Mouse (Mus musculus): Measurements from ENCODE around the gene Ggta1. TPM values are rescaled to one million over a fixed set of nuclear protein-coding genes. Genes with fewer than 3 reads are reported as not detected.
A peak's percentile ranks its signal among the peaks of the same experiment; 100 is the strongest.
"Not testable (repeated sequence)": the region's sequence is repeated elsewhere in the genome, so short reads cannot be mapped to it uniquely, and the experiment has no call there.

The Ggta1 gene
- polyA plus RNA-seq, 1 experiment from 2014 or later: 4.9 TPM

- Histone ChIP-seq H3K4me3 (replicated peaks) (no peak overlapping the region), H3K27me3 (peaks cover 30% of the 10 kb centered on the region), H3K27ac (no peak overlapping the region), H3K9me3 (no peaks in the 10 kb centered on the region), H3K4me2 (no peak overlapping the region), H3K9ac (no peak overlapping the region), H3K36me3 (replicated peaks) (no peaks in the 10 kb centered on the region), H3K4me1 (peaks cover 35% of the 10 kb centered on the region)
- ATAC-seq (ENCODE audit: low FRiP score): no peak
Observed at GRCm38 (mm10) chr2:35465677-35466076, 2.6 kb upstream of the Ggta1 start.

GRCm38 (mm10) chr2:35464548-35464947 lies 1.5 kb upstream of the Ggta1 start:
- Histone ChIP-seq H3K36me3 (replicated peaks) (no peaks in the 10 kb centered on the region), H3K4me3 (replicated peaks) (no peak overlapping the region), H3K9ac (no peak overlapping the region), H3K4me1 (peaks cover 35% of the 10 kb centered on the region), H3K9me3 (no peaks in the 10 kb centered on the region), H3K4me2 (no peak overlapping the region), H3K27me3 (peaks cover 38% of the 10 kb centered on the region), H3K27ac (no peak overlapping the region)
- ATAC-seq (ENCODE audit: low FRiP score): no peak
- WGBS: 18% methylated on average over 3 of the region's 3 CpGs

GRCm38 (mm10) chr2:35464089-35464534 lies 1.1 kb upstream of the Ggta1 start:
- Histone ChIP-seq H3K4me1 (peaks cover 35% of the 10 kb centered on the region), H3K36me3 (replicated peaks) (no peaks in the 10 kb centered on the region), H3K27me3 (peaks cover 38% of the 10 kb centered on the region), H3K27ac (no peak overlapping the region), H3K9ac (no peak overlapping the region), H3K9me3 (no peaks in the 10 kb centered on the region), H3K4me2 (no peak overlapping the region), H3K4me3 (replicated peaks) (no peak overlapping the region)
- no peak for ATAC-seq (ENCODE audit: low FRiP score)
- 61% methylated on average over 7 of the region's 7 CpGs for WGBS

GRCm38 (mm10) chr2:35463372-35464088 lies 499 bp upstream of the Ggta1 start:
- ATAC-seq (ENCODE audit: low FRiP score): peak; percentile 65; the same call in 1 of the 2 replicates
- peak overlapping the region; percentile 24; the same call in 1 of the 2 replicates for H3K4me2 ChIP-seq
- no peak overlapping the region for H3K4me3 ChIP-seq (replicated peaks)
- H3K27me3 ChIP-seq: peaks cover 38% of the 10 kb centered on the region
- H3K9ac ChIP-seq: no peak overlapping the region
- peaks cover 35% of the 10 kb centered on the region for H3K4me1 ChIP-seq
- H3K36me3 ChIP-seq (replicated peaks): no peaks in the 10 kb centered on the region
- no peaks in the 10 kb centered on the region for H3K9me3 ChIP-seq
- no peak overlapping the region for H3K27ac ChIP-seq
- WGBS: 15% methylated on average over 19 of the region's 19 CpGs

GRCm38 (mm10) chr2:35461971-35462787 lies 852 bp downstream of the Ggta1 start:
- Histone ChIP-seq H3K9me3 (no peaks in the 10 kb centered on the region), H3K36me3 (replicated peaks) (no peaks in the 10 kb centered on the region), H3K4me2 (peak overlapping the region; percentile 97), H3K27ac (no peak overlapping the region), H3K4me3 (replicated peaks) (peak overlapping the region; percentile 59), H3K9ac (peak overlapping the region; percentile 72), H3K4me1 (peaks cover 35% of the 10 kb centered on the region), H3K27me3 (peaks cover 38% of the 10 kb centered on the region)
- WGBS: 1% methylated on average over 43 of the region's 52 CpGs
- peak; percentile 66 for ATAC-seq (ENCODE audit: low FRiP score)

- H3K27ac ChIP-seq: no peak overlapping the region
- no peaks in the 10 kb centered on the region for H3K36me3 ChIP-seq (replicated peaks)
- ATAC-seq (ENCODE audit: low FRiP score): no peak
- peaks cover 38% of the 10 kb centered on the region for H3K27me3 ChIP-seq
- H3K4me3 ChIP-seq (replicated peaks): peak overlapping the region; percentile 59
- 4% methylated on average over 20 of the region's 20 CpGs for WGBS
- peaks cover 35% of the 10 kb centered on the region for H3K4me1 ChIP-seq
- peak overlapping the region; percentile 97 for H3K4me2 ChIP-seq
- H3K9ac ChIP-seq: 0 out of 2 replicates have a peak overlapping the region, but pooled peaks have one; percentile 7
- H3K9me3 ChIP-seq: no peaks in the 10 kb centered on the region
Observed at GRCm38 (mm10) chr2:35461131-35461947, 1.7 kb downstream of the Ggta1 start.

- Histone ChIP-seq H3K9ac (no peak overlapping the region), H3K9me3 (no peaks in the 10 kb centered on the region), H3K27me3 (peaks cover 38% of the 10 kb centered on the region), H3K4me3 (replicated peaks) (0 out of 2 replicates have a peak overlapping the region, but pooled peaks have one; percentile 59), H3K4me2 (peak overlapping the region; percentile 97; the same call in 1 of the 2 replicates), H3K4me1 (peaks cover 35% of the 10 kb centered on the region), H3K27ac (no peak overlapping the region), H3K36me3 (replicated peaks) (no peaks in the 10 kb centered on the region)
- WGBS: 17% methylated on average over 6 of the region's 6 CpGs
- ATAC-seq (ENCODE audit: low FRiP score): no peak
Observed at GRCm38 (mm10) chr2:35460378-35460880, 2.6 kb downstream of the Ggta1 start.

- no peak for ATAC-seq (ENCODE audit: low FRiP score)
- H3K27me3 ChIP-seq: peaks cover 35% of the 10 kb centered on the region
- H3K36me3 ChIP-seq (replicated peaks): no peaks in the 10 kb centered on the region
- H3K4me3 ChIP-seq (replicated peaks): no peak overlapping the region
- H3K4me2 ChIP-seq: no peak overlapping the region
- no peaks in the 10 kb centered on the region for H3K9me3 ChIP-seq
- no peak overlapping the region for H3K27ac ChIP-seq
- H3K4me1 ChIP-seq: peaks cover 32% of the 10 kb centered on the region
- no peak overlapping the region for H3K9ac ChIP-seq
Observed at GRCm38 (mm10) chr2:35459316-35459715, 3.7 kb downstream of the Ggta1 start.

- 77% methylated on average over 4 of the region's 4 CpGs for WGBS
- no peaks in the 10 kb centered on the region for H3K9me3 ChIP-seq
- no peaks in the 10 kb centered on the region for H3K36me3 ChIP-seq (replicated peaks)
- H3K27ac ChIP-seq: no peak overlapping the region
- peaks cover 24% of the 10 kb centered on the region for H3K4me1 ChIP-seq
- no peak overlapping the region for H3K4me2 ChIP-seq
- no peak for ATAC-seq (ENCODE audit: low FRiP score)
- peaks cover 26% of the 10 kb centered on the region for H3K27me3 ChIP-seq
- H3K9ac ChIP-seq: no peak overlapping the region
- no peak overlapping the region for H3K4me3 ChIP-seq (replicated peaks)
Observed at GRCm38 (mm10) chr2:35458421-35458820, 4.6 kb downstream of the Ggta1 start.

GRCm38 (mm10) chr2:35453736-35454135 lies 9.3 kb downstream of the Ggta1 start:
- no peaks in the 10 kb centered on the region for H3K9me3 ChIP-seq
- H3K9ac ChIP-seq: no peak overlapping the region
- H3K27ac ChIP-seq: no peak overlapping the region
- no peak overlapping the region for H3K4me3 ChIP-seq (replicated peaks)
- H3K36me3 ChIP-seq (replicated peaks): no peaks in the 10 kb centered on the region
- no peaks in the 10 kb centered on the region for H3K4me1 ChIP-seq
- no peak overlapping the region for H3K4me2 ChIP-seq
- 89% methylated on average over 3 of the region's 3 CpGs for WGBS
- no peak for ATAC-seq (ENCODE audit: low FRiP score)
- H3K27me3 ChIP-seq: no peaks in the 10 kb centered on the region

GRCm38 (mm10) chr2:35452695-35453094 lies 10.3 kb downstream of the Ggta1 start:
- 95% methylated on average over 6 of the region's 6 CpGs for WGBS
- ATAC-seq (ENCODE audit: low FRiP score); H3K4me1 ChIP-seq; H3K27ac ChIP-seq; H3K4me3 ChIP-seq (replicated peaks); H3K9ac ChIP-seq; H3K27me3 ChIP-seq; H3K9me3 ChIP-seq; H3K4me2 ChIP-seq; H3K36me3 ChIP-seq (replicated peaks): not testable (repeated sequence)

Data from forebrain, embryonic 12.5 days (tissue).